Comparison of ENCODE assay signal across 8 mouse cellular contexts in genomic region chr4:134356591-134357460, GRCm38 (mm10). TPM values are rescaled to one million over a fixed set of nuclear protein-coding genes. Genes with fewer than 3 reads are reported as not detected.
DNase-seq lines count a peak whose midpoint lies in the region; ATAC-seq and TF ChIP-seq lines count a peak whose summit lies in the region.

No protein-coding gene starts in this region.

- no peak overlapping the region for H3K27ac ChIP-seq in embryonic facial prominence, embryonic 15.5 days (replicated peaks)
- peak overlapping the region; percentile 64; the same call in 1 of the 2 replicates for H3K27ac ChIP-seq in heart, embryonic 12.5 days (ENCODE audit: poor library complexity, severe bottlenecking)
- H3K27ac ChIP-seq in kidney, postnatal 0 days = peak overlapping the region; percentile 66
- no peak overlapping the region for H3K27ac ChIP-seq in liver, embryonic 16.5 days (ENCODE audit: low read length)
- no peak overlapping the region for H3K27ac ChIP-seq in neural tube, embryonic 12.5 days
- peak overlapping the region; percentile 63 for H3K27ac ChIP-seq in stomach, postnatal 0 days (replicated peaks)

- TF ChIP-seq CTCF in kidney, postnatal 0 days (IDR thresholded peaks at IDR 0.05; ENCODE audit: low read depth) = peak; percentile 95
- peak; percentile 97 for TF ChIP-seq CTCF in stomach, postnatal 0 days (IDR thresholded peaks at IDR 0.05; ENCODE audit: low read depth)

- DNase-seq in CD8-positive naive resting alpha-beta T cell, adult 2 months (ENCODE audit: low read depth in 2 of 2, low spot score in 2 of 2) = peak; percentile 53 to 68
- DNase-seq in brain, adult 2 months (ENCODE audit: low read depth, low spot score) = peak; percentile 87
- peak; percentile 79 for DNase-seq in kidney, postnatal 0 days (ENCODE audit: low spot score)
- peak; percentile 77 for DNase-seq in stomach, postnatal 0 days (ENCODE audit: low spot score)

- 16% methylated on average over 22 of the region's 22 CpGs for WGBS in embryonic facial prominence, embryonic 15.5 days
- 20% methylated on average over 22 of the region's 22 CpGs for WGBS in heart, embryonic 12.5 days
- 15% methylated on average over 22 of the region's 22 CpGs for WGBS in kidney, postnatal 0 days
- WGBS in liver, embryonic 16.5 days (ENCODE audit: insufficient replicate concordance) = 18% methylated on average over 22 of the region's 22 CpGs
- 20% methylated on average over 22 of the region's 22 CpGs for WGBS in neural tube, embryonic 12.5 days
- 16% methylated on average over 22 of the region's 22 CpGs for WGBS in stomach, postnatal 0 days

- H3K9me3 ChIP-seq in embryonic facial prominence, embryonic 15.5 days (replicated peaks) = no peaks in the 10 kb centered on the region
- H3K9me3 ChIP-seq in heart, embryonic 12.5 days (replicated peaks) = no peaks in the 10 kb centered on the region
- H3K9me3 ChIP-seq in kidney, postnatal 0 days (replicated peaks; ENCODE audit: low read length) = no peaks in the 10 kb centered on the region
- H3K9me3 ChIP-seq in liver, embryonic 16.5 days (replicated peaks; ENCODE audit: control insufficient read depth, low read length) = no peaks in the 10 kb centered on the region
- H3K9me3 ChIP-seq in neural tube, embryonic 12.5 days = no peaks in the 10 kb centered on the region
- H3K9me3 ChIP-seq in stomach, postnatal 0 days (ENCODE audit: control insufficient read depth, low read length) = no peaks in the 10 kb centered on the region

- H3K4me1 ChIP-seq in embryonic facial prominence, embryonic 15.5 days = peaks cover 33% of the 10 kb centered on the region
- peaks cover 56% of the 10 kb centered on the region for H3K4me1 ChIP-seq in heart, embryonic 12.5 days (replicated peaks)
- peaks cover 18% of the 10 kb centered on the region for H3K4me1 ChIP-seq in kidney, postnatal 0 days (replicated peaks; ENCODE audit: insufficient read depth, low read length)
- 0 out of 2 replicates have a peak, but pooled peaks cover 2% of the 10 kb centered on the region for H3K4me1 ChIP-seq in liver, embryonic 16.5 days (ENCODE audit: control insufficient read depth, low read depth, low read length)
- H3K4me1 ChIP-seq in neural tube, embryonic 12.5 days = peaks cover 11% of the 10 kb centered on the region
- H3K4me1 ChIP-seq in stomach, postnatal 0 days (replicated peaks; ENCODE audit: control insufficient read depth, insufficient read depth) = no peaks in the 10 kb centered on the region; the same call in 1 of the 2 replicates

- TF ChIP-seq EP300 in stomach, postnatal 0 days (optimal IDR thresholded peaks at IDR 0.05) = no peak

- H3K9ac ChIP-seq in embryonic facial prominence, embryonic 15.5 days = no peak overlapping the region
- H3K9ac ChIP-seq in heart, embryonic 12.5 days = no peak overlapping the region
- no peak overlapping the region for H3K9ac ChIP-seq in kidney, postnatal 0 days (ENCODE audit: low read depth, low read length)
- no peak overlapping the region for H3K9ac ChIP-seq in liver, embryonic 16.5 days (ENCODE audit: low read depth, low read length)
- peak overlapping the region; percentile 18; the same call in 1 of the 2 replicates for H3K9ac ChIP-seq in neural tube, embryonic 12.5 days
- no peak overlapping the region for H3K9ac ChIP-seq in stomach, postnatal 0 days (ENCODE audit: low read length)

- 0 out of 2 replicates have a peak overlapping the region, but pooled peaks have one; percentile 3 for H3K4me3 ChIP-seq in embryonic facial prominence, embryonic 15.5 days (replicated peaks)
- no peak overlapping the region for H3K4me3 ChIP-seq in heart, embryonic 12.5 days
- H3K4me3 ChIP-seq in kidney, postnatal 0 days (replicated peaks; ENCODE audit: low read depth, low read length) = no peak overlapping the region
- H3K4me3 ChIP-seq in liver, embryonic 16.5 days (ENCODE audit: low read depth, low read length) = 0 out of 2 replicates have a peak overlapping the region, but pooled peaks have one; percentile 18
- no peak overlapping the region for H3K4me3 ChIP-seq in neural tube, embryonic 12.5 days
- no peak overlapping the region for H3K4me3 ChIP-seq in stomach, postnatal 0 days (ENCODE audit: low read depth, low read length)

- no peak for ATAC-seq in embryonic facial prominence, embryonic 15.5 days (ENCODE audit: insufficient number of reproducible peaks, low FRiP score, low TSS enrichment, low read depth)
- no peak for ATAC-seq in heart, embryonic 12.5 days (ENCODE audit: insufficient number of reproducible peaks, low FRiP score)
- ATAC-seq in kidney, postnatal 0 days (replicated peaks; ENCODE audit: low FRiP score, low read depth) = peak; percentile 52
- ATAC-seq in liver, embryonic 16.5 days (ENCODE audit: low read depth) = peak; percentile 80
- ATAC-seq in neural tube, embryonic 12.5 days (ENCODE audit: low FRiP score, low read depth) = no peak
- peak; percentile 44 for ATAC-seq in stomach, postnatal 0 days (ENCODE audit: low FRiP score, low TSS enrichment)

- H3K36me3 ChIP-seq in embryonic facial prominence, embryonic 15.5 days = no peaks in the 10 kb centered on the region
- no peaks in the 10 kb centered on the region for H3K36me3 ChIP-seq in heart, embryonic 12.5 days
- H3K36me3 ChIP-seq in kidney, postnatal 0 days (ENCODE audit: insufficient read depth, low read length) = no peaks in the 10 kb centered on the region
- H3K36me3 ChIP-seq in liver, embryonic 16.5 days (ENCODE audit: control insufficient read depth, insufficient read depth) = no peaks in the 10 kb centered on the region
- no peaks in the 10 kb centered on the region for H3K36me3 ChIP-seq in neural tube, embryonic 12.5 days
- H3K36me3 ChIP-seq in stomach, postnatal 0 days (ENCODE audit: control insufficient read depth, insufficient read depth, low read length) = no peaks in the 10 kb centered on the region

- H3K4me2 ChIP-seq in embryonic facial prominence, embryonic 15.5 days (replicated peaks) = peak overlapping the region; percentile 21
- peak overlapping the region; percentile 33 for H3K4me2 ChIP-seq in heart, embryonic 12.5 days
- 0 out of 2 replicates have a peak overlapping the region, but pooled peaks have one; percentile 5 for H3K4me2 ChIP-seq in kidney, postnatal 0 days (ENCODE audit: low read length)
- H3K4me2 ChIP-seq in liver, embryonic 16.5 days (ENCODE audit: low read depth, low read length) = peak overlapping the region; percentile 32
- peak overlapping the region; percentile 42 for H3K4me2 ChIP-seq in neural tube, embryonic 12.5 days (replicated peaks)
- peak overlapping the region; percentile 30; the same call in 1 of the 2 replicates for H3K4me2 ChIP-seq in stomach, postnatal 0 days (replicated peaks; ENCODE audit: low read depth)

- H3K27me3 ChIP-seq in embryonic facial prominence, embryonic 15.5 days = no peaks in the 10 kb centered on the region
- peaks cover 21% of the 10 kb centered on the region for H3K27me3 ChIP-seq in heart, embryonic 12.5 days (replicated peaks)
- no peaks in the 10 kb centered on the region for H3K27me3 ChIP-seq in kidney, postnatal 0 days (ENCODE audit: insufficient read depth, low read length)
- no peaks in the 10 kb centered on the region for H3K27me3 ChIP-seq in liver, embryonic 16.5 days (ENCODE audit: control insufficient read depth, insufficient read depth, low read depth, low read length)
- H3K27me3 ChIP-seq in neural tube, embryonic 12.5 days (replicated peaks) = peaks cover 7% of the 10 kb centered on the region
- no peaks in the 10 kb centered on the region for H3K27me3 ChIP-seq in stomach, postnatal 0 days (ENCODE audit: control insufficient read depth, insufficient read depth, low read length)

RNA-seq across cellular contexts. Expression of gene Slc30a2, which starts 13.8 kb away (rescaled TPM):
- 1.6 and 2.3 TPM in 2 replicates for polyA plus RNA-seq in embryonic facial prominence, embryonic 15.5 days (2015; fragmentation: Nextera tagmentation; extraction: Ambion mirVana)
- 0.42 and 0.44 TPM in 2 replicates for polyA plus RNA-seq in heart, embryonic 12.5 days (2016; fragmentation: Nextera tagmentation; extraction: Ambion mirVana)
- 0.48 and 0.82 TPM in 2 replicates for polyA plus RNA-seq in kidney, postnatal 0 days (2015; fragmentation: Nextera tagmentation; extraction: Ambion mirVana)
- 0.02 and 0.12 TPM in 2 replicates for polyA plus RNA-seq in liver, embryonic 16.5 days (2015; fragmentation: Nextera tagmentation; extraction: Ambion mirVana)
- polyA plus RNA-seq in neural tube, embryonic 12.5 days (2016; fragmentation: Nextera tagmentation; extraction: Ambion mirVana) = not detected in 2 replicates
- polyA plus RNA-seq in stomach, postnatal 0 days (2015; fragmentation: Nextera tagmentation; extraction: Ambion mirVana) = 0.06 and 0.07 TPM in 2 replicates

RNA-seq across cellular contexts. Expression of gene Extl1, which starts 26.8 kb away (rescaled TPM):
- 4.1 and 4.5 TPM in 2 replicates for polyA plus RNA-seq in embryonic facial prominence, embryonic 15.5 days (2015; fragmentation: Nextera tagmentation; extraction: Ambion mirVana)
- polyA plus RNA-seq in heart, embryonic 12.5 days (2016; fragmentation: Nextera tagmentation; extraction: Ambion mirVana) = 3.1 TPM in 2 replicates
- 0.70 and 0.86 TPM in 2 replicates for polyA plus RNA-seq in kidney, postnatal 0 days (2015; fragmentation: Nextera tagmentation; extraction: Ambion mirVana)
- polyA plus RNA-seq in liver, embryonic 16.5 days (2015; fragmentation: Nextera tagmentation; extraction: Ambion mirVana) = 0.21 and 0.25 TPM in 2 replicates
- 0.40 and 0.53 TPM in 2 replicates for polyA plus RNA-seq in neural tube, embryonic 12.5 days (2016; fragmentation: Nextera tagmentation; extraction: Ambion mirVana)
- polyA plus RNA-seq in stomach, postnatal 0 days (2015; fragmentation: Nextera tagmentation; extraction: Ambion mirVana) = 1.8 and 2.1 TPM in 2 replicates

RNA-seq across cellular contexts. Expression of gene Pafah2, which starts 39.3 kb away (rescaled TPM):
- polyA plus RNA-seq in embryonic facial prominence, embryonic 15.5 days (2015; fragmentation: Nextera tagmentation; extraction: Ambion mirVana) = 15.7 and 17.7 TPM in 2 replicates
- 10.1 and 10.7 TPM in 2 replicates for polyA plus RNA-seq in heart, embryonic 12.5 days (2016; fragmentation: Nextera tagmentation; extraction: Ambion mirVana)
- polyA plus RNA-seq in kidney, postnatal 0 days (2015; fragmentation: Nextera tagmentation; extraction: Ambion mirVana) = 22.7 and 24.4 TPM in 2 replicates
- 6.6 and 8.2 TPM in 2 replicates for polyA plus RNA-seq in liver, embryonic 16.5 days (2015; fragmentation: Nextera tagmentation; extraction: Ambion mirVana)
- 8.1 and 8.5 TPM in 2 replicates for polyA plus RNA-seq in neural tube, embryonic 12.5 days (2016; fragmentation: Nextera tagmentation; extraction: Ambion mirVana)
- polyA plus RNA-seq in stomach, postnatal 0 days (2015; fragmentation: Nextera tagmentation; extraction: Ambion mirVana) = 16.8 and 17.1 TPM in 2 replicates

RNA-seq across cellular contexts. Expression of gene Trim63, which starts 41.9 kb away (rescaled TPM):
- 6.3 and 9.4 TPM in 2 replicates for polyA plus RNA-seq in embryonic facial prominence, embryonic 15.5 days (2015; fragmentation: Nextera tagmentation; extraction: Ambion mirVana)
- 90.7 and 93.9 TPM in 2 replicates for polyA plus RNA-seq in heart, embryonic 12.5 days (2016; fragmentation: Nextera tagmentation; extraction: Ambion mirVana)
- polyA plus RNA-seq in kidney, postnatal 0 days (2015; fragmentation: Nextera tagmentation; extraction: Ambion mirVana) = 2.4 and 2.7 TPM in 2 replicates
- polyA plus RNA-seq in liver, embryonic 16.5 days (2015; fragmentation: Nextera tagmentation; extraction: Ambion mirVana) = 0.25 and 0.28 TPM in 2 replicates
- polyA plus RNA-seq in neural tube, embryonic 12.5 days (2016; fragmentation: Nextera tagmentation; extraction: Ambion mirVana) = 2.1 and 2.9 TPM in 2 replicates
- 0.07 and 0.13 TPM in 2 replicates for polyA plus RNA-seq in stomach, postnatal 0 days (2015; fragmentation: Nextera tagmentation; extraction: Ambion mirVana)

Comparison
In these comparisons a context has a peak if more than half of its experiments do, and no peak if none do; other contexts are left out.
1. ATAC-seq: peak in kidney, postnatal 0 days (single experiment), liver, embryonic 16.5 days (single experiment) and stomach, postnatal 0 days (single experiment); none in embryonic facial prominence, embryonic 15.5 days (single experiment), heart, embryonic 12.5 days (single experiment) and neural tube, embryonic 12.5 days (single experiment).
2. H3K27ac ChIP-seq: peak in heart, embryonic 12.5 days (single experiment), kidney, postnatal 0 days (single experiment) and stomach, postnatal 0 days (single experiment); none in embryonic facial prominence, embryonic 15.5 days (single experiment), liver, embryonic 16.5 days (single experiment) and neural tube, embryonic 12.5 days (single experiment).
3. H3K4me3 ChIP-seq: peak in embryonic facial prominence, embryonic 15.5 days (single experiment) and liver, embryonic 16.5 days (single experiment); none in heart, embryonic 12.5 days (single experiment), kidney, postnatal 0 days (single experiment), neural tube, embryonic 12.5 days (single experiment) and stomach, postnatal 0 days (single experiment).
4. Peak in every context shown above with its lines, with median percentiles within 50 percentile points of each other: DNase-seq and H3K4me2 ChIP-seq.